Mouse (Mus musculus) liver, adult 2 months (tissue): ENCODE measurements around the gene Sun5.

ENCODE experiments used
- CTCF ChIP-seq: fragments of 200-500 bp; IDR thresholded peaks from 2 replicates; pipeline ENCODE4 v1.5.1; 2011; ENCODE audit warnings: low read depth, low read length, control low read depth
- POLR2A ChIP-seq: fragments of 200-500 bp; IDR thresholded peaks from 2 replicates; pipeline ENCODE4 v1.6.1; 2011; ENCODE audit warnings: low read length, control low read depth; ENCODE audit not compliant: insufficient read depth; ENCODE audit errors: extremely low read depth

DNA sequence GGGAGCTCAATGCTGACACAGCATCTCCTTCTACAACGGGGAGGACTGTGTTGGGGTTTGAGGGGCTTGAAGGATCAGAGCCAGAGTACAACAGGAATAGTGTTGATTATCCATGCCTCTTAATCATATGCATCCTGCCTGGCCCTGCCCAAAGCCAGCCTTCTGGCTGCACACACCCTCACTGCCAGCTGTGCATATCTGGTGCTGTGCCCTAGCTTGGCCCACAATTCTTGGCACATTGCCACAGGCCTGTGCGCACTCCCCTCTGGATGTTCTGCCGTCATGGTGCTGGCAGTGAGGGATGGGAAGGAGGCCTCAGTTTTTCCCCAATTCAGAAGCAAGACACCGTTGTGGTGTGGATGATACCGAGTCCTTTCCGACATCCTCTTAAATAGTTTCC is 46.3 kb downstream of the Sun5 start:
- TF ChIP-seq POLR2A (no peak), CTCF (no peak)
